Mouse (Mus musculus): ENCODE data around the gene Grn. TPM values are rescaled to one million over a fixed set of nuclear protein-coding genes. Genes with fewer than 3 reads are reported as not detected.

Gene Grn
- total RNA-seq, 2 experiments from 2014 or later: 28.7 to 35.2 TPM

- DNase-seq: no peak
Observed at GRCm38 (mm10) chr11:102424666-102425065, 5.4 kb upstream of the Grn start.

DNA sequence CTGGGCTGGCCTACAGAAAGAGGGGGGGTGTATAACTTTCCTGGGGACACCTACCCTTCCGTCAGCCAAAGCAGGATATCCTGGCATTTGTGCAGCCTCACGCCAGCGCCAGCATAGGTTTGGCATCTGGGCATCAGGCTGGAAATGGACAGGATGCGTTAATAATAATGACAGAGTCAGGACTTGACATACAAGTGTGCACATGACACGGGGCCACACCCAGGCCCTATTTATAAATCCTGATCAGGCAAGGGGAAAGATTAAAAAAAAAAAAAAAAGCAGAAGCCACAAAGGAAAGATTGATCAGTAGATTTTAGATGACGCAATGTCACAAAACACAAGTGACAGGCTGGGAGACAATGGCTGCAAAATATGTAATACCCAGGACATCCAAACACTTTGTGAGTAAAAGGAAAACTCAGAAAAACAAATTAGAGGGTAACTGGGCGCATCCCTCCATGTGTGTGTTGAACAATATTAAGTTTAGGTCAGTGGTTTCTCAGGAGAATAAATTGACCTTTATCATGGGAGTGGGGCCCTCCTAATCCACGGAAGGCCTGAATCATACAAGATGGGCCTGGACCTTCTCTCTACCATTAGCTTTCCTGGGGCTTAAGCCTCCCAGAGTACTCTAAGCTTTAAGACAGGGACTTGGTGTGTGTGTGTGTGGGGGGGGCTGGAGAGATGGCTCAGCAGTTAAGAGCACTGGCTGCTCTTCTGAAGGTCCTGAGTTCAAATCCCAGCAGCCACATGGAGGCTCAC, 4.4 kb upstream of the Grn start:
- no peak for DNase-seq

DNA sequence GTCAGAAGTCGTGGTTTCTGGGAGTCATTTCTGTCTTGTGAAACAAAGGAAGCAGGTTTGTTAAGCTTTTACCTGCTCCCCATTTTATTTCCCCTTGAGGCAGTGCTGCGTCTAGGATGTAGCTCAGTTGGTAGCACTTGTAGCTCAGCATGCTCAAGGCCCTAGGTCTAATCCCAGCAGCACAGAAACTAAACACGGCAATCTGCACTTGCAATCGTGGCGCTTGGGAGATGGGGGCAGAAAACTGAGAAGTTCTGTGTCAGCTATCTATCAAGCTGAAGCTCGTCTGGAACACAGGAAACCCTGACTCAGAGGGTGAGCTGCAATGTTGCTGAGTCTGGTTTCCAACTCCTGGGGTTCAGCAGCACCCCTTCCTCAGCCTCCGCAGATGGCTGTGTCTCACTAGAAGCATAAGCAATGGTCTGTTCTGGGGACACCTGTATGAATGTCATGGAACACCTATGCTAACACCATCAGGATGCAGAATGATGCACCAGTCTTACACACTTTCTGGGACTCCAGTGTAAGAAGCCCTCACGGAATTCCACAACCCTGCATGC, 1.1 kb upstream of the Grn start:
- no peak for DNase-seq

DNA sequence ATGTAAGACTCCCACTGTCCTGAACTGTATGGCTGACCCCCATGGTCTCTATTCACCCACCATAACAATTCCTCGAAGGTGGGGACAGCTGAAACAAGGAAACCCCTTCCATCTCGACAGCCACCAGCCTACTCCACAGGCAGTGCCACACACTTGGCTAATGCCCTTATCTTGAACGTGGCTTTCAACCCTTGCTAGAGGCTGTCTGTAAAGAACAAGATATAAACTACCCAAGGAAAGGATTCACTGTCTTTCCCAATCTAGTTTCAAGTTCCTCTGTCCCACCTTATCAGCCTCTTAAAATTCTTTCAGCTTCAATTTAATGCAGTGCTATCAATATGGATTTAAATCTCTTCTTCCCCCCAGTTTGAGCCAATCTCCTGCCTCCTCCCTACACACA, 564 bp upstream of the Grn start:
- DNase-seq: no peak

DNA sequence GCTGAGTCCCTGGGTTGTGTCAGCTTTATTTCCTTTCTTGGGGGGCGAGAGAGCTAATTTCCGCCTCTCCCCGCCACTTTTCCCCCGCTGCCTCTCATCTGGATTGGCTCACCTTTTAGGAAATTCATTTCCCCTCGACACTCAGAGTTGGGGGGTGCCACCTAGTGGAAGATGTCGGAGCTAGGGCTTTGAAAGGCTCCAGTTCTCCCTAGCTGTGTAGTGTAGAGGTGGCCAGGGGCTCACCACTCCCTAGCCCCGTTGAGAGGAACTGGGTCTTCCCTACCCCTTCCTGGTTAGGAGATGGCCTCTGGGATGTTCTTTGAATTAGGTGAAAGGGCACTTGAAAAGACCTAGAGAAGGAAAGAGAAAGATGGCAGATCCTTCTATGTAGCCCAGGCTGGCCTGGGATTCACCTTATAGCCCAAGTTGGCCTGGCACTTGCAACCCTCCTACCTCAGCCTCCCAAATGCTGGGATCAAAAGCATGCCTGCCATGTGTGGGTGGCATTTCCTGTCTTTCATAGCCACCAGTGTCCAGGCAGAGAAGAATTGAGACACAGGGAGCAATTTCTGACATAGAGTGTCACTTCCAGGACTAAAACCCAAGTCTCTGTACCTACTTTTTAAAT, 1.0 kb downstream of the Grn start:
- DNase-seq: peak; percentile 69

DNA sequence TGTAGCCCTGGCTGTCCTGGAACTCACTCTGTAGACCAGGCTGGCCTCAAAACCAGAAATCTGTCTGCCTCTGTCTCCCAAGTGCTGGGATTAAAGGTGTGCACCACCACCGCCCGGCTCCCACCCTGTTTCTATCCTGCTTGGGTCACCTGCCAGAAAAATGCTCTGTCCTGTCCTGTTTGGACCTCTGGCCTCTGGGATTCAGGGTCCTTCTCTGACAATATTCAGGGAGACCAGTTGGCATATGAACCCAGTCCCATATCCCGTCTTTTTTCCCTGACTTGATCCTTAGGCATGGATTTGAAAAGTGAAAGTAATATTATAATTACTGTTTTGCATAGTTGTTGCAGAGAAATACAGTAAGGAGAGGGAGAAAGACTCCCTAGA, 1.6 kb downstream of the Grn start:
- no peak for DNase-seq

DNA sequence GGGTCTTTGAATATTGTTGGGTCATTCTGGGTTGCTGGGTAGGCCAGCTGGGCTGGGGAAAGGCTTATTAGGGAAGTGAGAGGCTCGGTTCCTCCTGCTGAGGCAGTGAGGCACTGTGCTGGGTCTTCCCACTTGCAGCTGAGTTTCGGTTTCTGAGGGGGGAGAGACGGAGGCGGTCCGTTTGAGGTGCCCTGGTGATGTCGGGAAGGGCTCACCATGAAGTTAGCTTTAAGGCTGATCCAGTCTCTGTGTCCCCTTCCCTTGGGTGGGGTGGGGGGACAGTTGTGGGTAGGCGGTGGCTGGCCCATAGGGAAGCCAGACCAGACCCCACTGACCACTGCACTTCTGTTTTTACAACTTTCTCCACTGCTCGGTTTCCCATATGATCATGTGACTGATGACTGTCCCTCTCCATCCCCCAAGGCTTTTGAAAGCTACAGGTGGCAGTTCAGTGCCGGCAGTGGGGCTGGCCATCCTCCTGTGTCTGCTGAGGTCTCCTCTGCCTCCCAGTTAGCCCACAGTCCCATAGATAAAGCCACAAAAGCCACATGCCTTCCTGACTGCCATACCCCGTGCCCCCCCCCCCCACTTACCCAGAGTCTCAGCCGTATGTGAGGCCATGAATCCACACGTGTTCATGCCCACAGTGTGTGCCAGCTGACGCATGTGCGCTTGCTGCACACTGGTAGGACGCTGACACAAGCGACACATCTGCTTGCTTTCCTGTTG, 2.2 kb downstream of the Grn start:
- DNase-seq: peak; percentile 24

GRCm38 (mm10) chr11:102432896-102433295, 2.8 kb downstream of the Grn start:
- peak; percentile 92 for DNase-seq

GRCm38 (mm10) chr11:102433866-102434265, 3.8 kb downstream of the Grn start:
- no peak for DNase-seq

DNA sequence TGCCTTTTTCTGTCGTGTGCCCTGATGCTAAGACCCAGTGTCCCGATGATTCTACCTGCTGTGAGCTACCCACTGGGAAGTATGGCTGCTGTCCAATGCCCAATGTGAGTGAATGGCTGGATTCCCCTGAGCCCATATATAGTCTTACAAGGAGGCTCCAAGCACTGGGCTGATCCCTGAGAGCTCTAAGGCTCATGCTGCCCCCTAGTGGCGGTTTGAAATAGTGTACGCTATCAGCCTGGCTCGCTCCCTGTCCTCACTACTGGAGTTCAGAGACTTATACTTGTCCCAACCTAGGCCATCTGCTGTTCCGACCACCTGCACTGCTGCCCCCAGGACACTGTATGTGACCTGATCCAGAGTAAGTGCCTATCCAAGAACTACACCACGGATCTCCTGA, 4.3 kb downstream of the Grn start:
- peak; percentile 69 for DNase-seq

- DNase-seq: no peak
Observed at GRCm38 (mm10) chr11:102434816-102435705, 4.9 kb downstream of the Grn start.

DNA sequence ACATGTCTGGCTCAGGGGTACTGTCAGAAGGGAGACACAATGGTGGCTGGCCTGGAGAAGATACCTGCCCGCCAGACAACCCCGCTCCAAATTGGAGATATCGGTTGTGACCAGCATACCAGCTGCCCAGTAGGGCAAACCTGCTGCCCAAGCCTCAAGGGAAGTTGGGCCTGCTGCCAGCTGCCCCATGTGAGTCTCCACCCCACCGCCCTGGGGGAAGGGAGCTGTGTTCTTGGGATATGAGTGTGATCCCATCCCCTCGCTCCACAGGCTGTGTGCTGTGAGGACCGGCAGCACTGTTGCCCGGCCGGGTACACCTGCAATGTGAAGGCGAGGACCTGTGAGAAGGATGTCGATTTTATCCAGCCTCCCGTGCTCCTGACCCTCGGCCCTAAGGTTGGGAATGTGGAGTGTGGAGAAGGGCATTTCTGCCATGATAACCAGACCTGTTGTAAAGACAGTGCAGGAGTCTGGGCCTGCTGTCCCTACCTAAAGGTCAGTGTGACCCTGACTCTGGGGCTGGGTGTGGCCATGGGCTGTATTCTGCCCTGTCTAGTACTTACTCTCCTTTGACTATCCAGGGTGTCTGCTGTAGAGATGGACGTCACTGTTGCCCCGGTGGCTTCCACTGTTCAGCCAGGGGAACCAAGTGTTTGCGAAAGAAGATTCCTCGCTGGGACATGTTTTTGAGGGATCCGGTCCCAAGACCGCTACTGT, 5.8 kb downstream of the Grn start:
- peak; percentile 22 for DNase-seq

DNA sequence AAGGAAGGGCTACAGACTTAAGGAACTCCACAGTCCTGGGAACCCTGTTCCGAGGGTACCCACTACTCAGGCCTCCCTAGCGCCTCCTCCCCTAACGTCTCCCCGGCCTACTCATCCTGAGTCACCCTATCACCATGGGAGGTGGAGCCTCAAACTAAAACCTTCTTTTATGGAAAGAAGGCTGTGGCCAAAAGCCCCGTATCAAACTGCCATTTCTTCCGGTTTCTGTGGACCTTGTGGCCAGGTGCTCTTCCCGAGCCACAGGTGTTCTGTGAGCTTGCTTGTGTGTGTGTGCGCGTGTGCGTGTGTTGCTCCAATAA, 6.3 kb downstream of the Grn start:
- DNase-seq: no peak

DNA sequence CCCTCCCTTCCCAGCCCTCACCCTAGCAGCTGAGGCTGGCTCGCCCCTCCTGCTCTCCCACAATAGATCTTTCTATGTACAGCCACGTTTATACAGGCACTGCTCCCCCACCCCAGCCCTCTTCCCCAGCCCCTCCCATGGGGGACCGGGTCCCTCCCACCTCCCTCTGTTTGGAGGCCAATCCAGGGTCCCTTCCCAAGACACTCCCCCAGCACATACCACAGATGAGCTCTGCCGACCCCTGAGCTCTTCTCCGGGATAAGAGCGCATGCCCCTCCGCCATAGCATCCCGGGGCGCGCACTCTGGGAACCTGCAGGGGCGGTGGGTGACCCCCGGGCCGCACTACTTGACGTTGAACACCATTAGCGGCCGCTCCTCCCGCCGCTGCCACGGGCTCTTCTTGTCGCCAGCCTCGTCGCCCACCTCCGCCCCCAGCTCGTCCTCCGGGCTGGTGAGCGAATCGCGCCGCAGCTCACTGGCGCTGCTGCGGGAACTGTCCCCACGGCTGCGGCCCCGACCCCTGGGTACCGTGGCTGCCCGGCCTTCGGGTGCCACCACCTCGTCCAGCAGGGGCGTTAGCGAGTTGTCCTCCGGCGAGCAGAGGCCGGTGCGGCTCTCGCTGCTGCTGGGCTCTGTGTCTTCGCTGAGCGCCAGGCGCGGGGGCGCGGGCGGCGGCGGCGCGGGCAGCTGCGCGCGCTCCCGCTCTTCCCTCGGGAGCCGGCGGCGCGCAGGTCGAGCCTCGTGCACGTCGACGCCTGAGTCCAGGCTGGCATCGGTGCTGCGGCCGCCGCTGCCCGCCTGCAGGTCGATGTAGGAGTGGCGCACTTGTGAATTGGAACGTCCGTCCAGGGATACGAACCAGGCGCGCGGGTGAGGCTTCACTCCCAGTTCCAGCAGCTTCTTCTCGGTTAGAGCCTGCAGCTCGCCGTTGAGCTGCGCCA, 7.3 kb downstream of the Grn start:
- DNase-seq: peak; percentile 53

DNA sequence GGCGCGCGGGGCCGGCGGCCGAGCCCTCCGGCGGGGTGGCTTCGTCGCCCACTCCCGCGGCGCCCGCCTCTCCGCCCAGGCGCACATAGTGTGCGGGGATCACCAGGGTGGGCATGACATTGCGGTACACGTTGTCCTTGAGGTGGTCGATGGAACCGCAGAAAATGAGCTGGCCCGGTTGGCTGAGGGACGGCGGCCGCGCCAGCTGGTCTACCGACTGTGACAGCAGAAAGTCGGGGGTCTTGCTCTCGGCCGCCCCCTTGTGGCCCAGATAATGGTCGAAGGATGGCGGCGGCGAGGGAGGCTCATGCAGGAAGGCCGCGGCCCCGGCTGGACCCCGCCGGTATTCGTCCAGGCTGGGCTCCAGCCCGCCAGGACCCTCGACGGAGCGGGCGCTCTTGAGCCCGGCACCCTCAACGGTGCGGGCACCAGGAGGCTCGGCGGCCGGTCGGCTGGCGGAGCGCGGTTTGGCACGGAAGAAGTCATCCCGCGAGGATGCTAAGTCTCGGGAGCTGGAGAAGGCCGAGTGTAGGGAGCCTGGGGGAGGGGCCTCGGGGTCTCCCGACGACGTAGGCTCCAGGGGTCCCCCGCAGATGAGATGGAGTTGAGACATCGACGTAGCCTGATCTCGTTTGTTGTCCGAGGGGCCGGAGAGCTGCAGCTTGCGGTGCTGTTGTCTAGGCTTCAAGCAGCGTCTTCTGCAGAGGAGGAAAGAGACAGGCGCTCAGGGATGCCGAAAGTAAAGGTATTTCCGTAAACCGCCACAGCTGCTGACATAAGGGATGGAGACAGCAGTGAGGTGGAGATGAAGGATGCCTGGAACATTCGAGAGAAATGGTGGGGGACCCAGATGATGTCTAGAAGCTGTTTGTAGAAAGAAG, 8.3 kb downstream of the Grn start:
- DNase-seq: peak; percentile 67

GRCm38 (mm10) chr11:102439093-102440082, 9.3 kb downstream of the Grn start:
- DNase-seq: no peak

DNA sequence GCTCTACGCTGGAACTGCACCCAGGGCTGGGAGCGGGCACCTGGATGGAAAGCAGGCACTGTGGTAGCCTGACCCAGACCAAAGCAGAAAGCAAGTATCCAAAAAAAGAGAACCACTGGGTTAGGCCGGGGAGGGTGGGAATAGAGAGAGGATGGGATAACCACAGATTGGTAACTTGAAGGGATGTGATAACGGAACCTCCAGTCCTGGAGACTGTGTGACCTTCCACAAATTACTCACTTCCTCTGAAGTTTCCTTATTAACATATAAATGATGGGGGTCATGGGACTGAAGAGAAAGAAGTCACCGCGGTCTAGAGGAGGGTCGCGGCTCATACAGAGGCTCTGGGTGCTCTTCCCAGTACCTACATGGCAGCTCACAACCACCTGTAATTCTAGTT, 10.1 kb downstream of the Grn start:
- DNase-seq: no peak

- DNase-seq: no peak
Observed at GRCm38 (mm10) chr11:102441434-102441833, 11.3 kb downstream of the Grn start.

Data from gastrocnemius, postnatal 25 days (tissue).